Mouse (Mus musculus) lung, postnatal 4 days (tissue): ENCODE measurements around the gene Slc5a1.

Experiments used
- DNase-seq, 2 experiments: peaks; one replicate each; pipeline ENCODE4 v3.0.0; 2021

Slc5a1 gene

GRCm38 (mm10) chr5:33104025-33104481, at the start of gene Slc5a1:
Gene Slc5a1, plus strand, starts transcription at chr5:33104219.
- peak in 1 of 2 experiments; percentile 5 for DNase-seq

GRCm38 (mm10) chr5:33056126-33056765, 47.8 kb upstream of the Slc5a1 start:
- DNase-seq, result no peak

- no peak for DNase-seq
Measured at GRCm38 (mm10) chr5:33070071-33070470, 33.9 kb upstream of the Slc5a1 start.

GRCm38 (mm10) chr5:33076490-33077191, 27.4 kb upstream of the Slc5a1 start:
- no peak for DNase-seq

GRCm38 (mm10) chr5:33082896-33083295, 21.1 kb upstream of the Slc5a1 start:
- no peak for DNase-seq

GRCm38 (mm10) chr5:33084599-33084998, 19.4 kb upstream of the Slc5a1 start:
- no peak for DNase-seq

GRCm38 (mm10) chr5:33091342-33091741, 12.7 kb upstream of the Slc5a1 start:
- DNase-seq, result no peak

GRCm38 (mm10) chr5:33095315-33095714, 8.7 kb upstream of the Slc5a1 start:
- no peak for DNase-seq

GRCm38 (mm10) chr5:33102369-33103055, 1.5 kb upstream of the Slc5a1 start:
- no peak for DNase-seq

- no peak for DNase-seq
Measured at GRCm38 (mm10) chr5:33104876-33105275, 857 bp downstream of the Slc5a1 start.

- no peak for DNase-seq
Measured at GRCm38 (mm10) chr5:33105660-33106059, 1.6 kb downstream of the Slc5a1 start.

GRCm38 (mm10) chr5:33107056-33107455, 3.0 kb downstream of the Slc5a1 start:
- DNase-seq, result no peak

GRCm38 (mm10) chr5:33107778-33108405, 3.9 kb downstream of the Slc5a1 start:
- no peak for DNase-seq

- DNase-seq, result peak; percentile 33 to 71
Measured at GRCm38 (mm10) chr5:33121871-33122315, 17.9 kb downstream of the Slc5a1 start.

GRCm38 (mm10) chr5:33123658-33124057, 19.6 kb downstream of the Slc5a1 start:
- no peak for DNase-seq

- no peak for DNase-seq
Measured at GRCm38 (mm10) chr5:33125318-33125717, 21.3 kb downstream of the Slc5a1 start.

GRCm38 (mm10) chr5:33134132-33134531, 30.1 kb downstream of the Slc5a1 start:
- DNase-seq, result no peak

GRCm38 (mm10) chr5:33135611-33136010, 31.6 kb downstream of the Slc5a1 start:
- no peak for DNase-seq

GRCm38 (mm10) chr5:33142790-33143455, 38.9 kb downstream of the Slc5a1 start:
- DNase-seq, result peak in 1 of 2 experiments; percentile 53

- DNase-seq, result peak in 1 of 2 experiments; percentile 27
Measured at GRCm38 (mm10) chr5:33144025-33144424, 40.0 kb downstream of the Slc5a1 start.

- DNase-seq, result no peak
Measured at GRCm38 (mm10) chr5:33146837-33147236, 42.8 kb downstream of the Slc5a1 start.

GRCm38 (mm10) chr5:33147691-33148090, 43.7 kb downstream of the Slc5a1 start:
- DNase-seq, result peak in 1 of 2 experiments; percentile 35

GRCm38 (mm10) chr5:33193567-33193966, 89.5 kb downstream of the Slc5a1 start:
- DNase-seq, result no peak
